Mouse (Mus musculus) lung, postnatal 14 days (tissue): ENCODE results near the gene Slc37a4.
"Not testable (repeated sequence)": the region's sequence is repeated elsewhere in the genome, so short reads cannot be mapped to it uniquely, and the experiment has no call there.

ENCODE experiments used
- DNase-seq: peaks from one replicate; pipeline ENCODE4 v3.0.0; 2021

Gene Slc37a4

GRCm38 (mm10) chr9:44444402-44445025 lies 47.9 kb downstream of the Slc37a4 start:
- DNase-seq, result not testable (repeated sequence)

- no peak for DNase-seq
Measured at GRCm38 (mm10) chr9:44450387-44450786, 53.7 kb downstream of the Slc37a4 start.
